Mouse (Mus musculus) liver, embryonic 14.5 days (tissue): ENCODE data around the gene Ppt2.

ENCODE experiments used
- CTCF ChIP-seq: IDR thresholded peaks from 2 replicates; pipeline ENCODE4 v1.5.1; 2016; ENCODE audit warnings: antibody characterized with exemption, low read depth, control low read depth
- EP300 ChIP-seq: IDR thresholded peaks from 2 replicates; pipeline ENCODE4 v1.6.1; 2016; ENCODE audit warnings: antibody characterized with exemption, low read depth

GRCm38 (mm10) chr17:34658591-34658990, 30.3 kb upstream of the Ppt2 start:
- no peak for TF ChIP-seq CTCF
- TF ChIP-seq EP300: no peak
